Mouse (Mus musculus) MEL-GATA-1-ER (cell line): ENCODE data around the gene 1190007I07Rik.

Experiments used
- DNase-seq: peaks from one replicate; pipeline ENCODE4 v3.0.0-alpha.2; 2012; ENCODE audit warnings: low read depth; ENCODE audit errors: extremely low read depth

1190007I07Rik gene

GRCm38 (mm10) chr10:82622671-82623552 is at the start of gene 1190007I07Rik:
Gene 1190007I07Rik (minus strand): TSS chr10:82623228.
- DNase-seq: peak; percentile 60

GRCm38 (mm10) chr10:82670205-82670604 is 47.2 kb upstream of the 1190007I07Rik start:
- DNase-seq: no peak

- peak; percentile 80 for DNase-seq
These were observed 43.6 kb upstream of the 1190007I07Rik start for GRCm38 (mm10) chr10:82666436-82667234.

- DNase-seq: no peak
These were observed 42.9 kb upstream of the 1190007I07Rik start for GRCm38 (mm10) chr10:82665951-82666350.

- no peak for DNase-seq
These were observed 40.3 kb upstream of the 1190007I07Rik start for GRCm38 (mm10) chr10:82663289-82663688.

GRCm38 (mm10) chr10:82662267-82662990 is 39.4 kb upstream of the 1190007I07Rik start:
- DNase-seq: no peak

- DNase-seq: no peak
These were observed 38.8 kb upstream of the 1190007I07Rik start for GRCm38 (mm10) chr10:82661820-82662219.

- DNase-seq: no peak
These were observed 31.6 kb upstream of the 1190007I07Rik start for GRCm38 (mm10) chr10:82654581-82654980.

- no peak for DNase-seq
These were observed 29.6 kb upstream of the 1190007I07Rik start for GRCm38 (mm10) chr10:82652625-82653024.

- no peak for DNase-seq
These were observed 28.2 kb upstream of the 1190007I07Rik start for GRCm38 (mm10) chr10:82651221-82651620.

- DNase-seq: no peak
These were observed 24.3 kb upstream of the 1190007I07Rik start for GRCm38 (mm10) chr10:82647205-82647811.

- no peak for DNase-seq
These were observed 23.1 kb upstream of the 1190007I07Rik start for GRCm38 (mm10) chr10:82646083-82646482.

GRCm38 (mm10) chr10:82641481-82641880 is 18.5 kb upstream of the 1190007I07Rik start:
- no peak for DNase-seq

- DNase-seq: no peak
These were observed 16.1 kb upstream of the 1190007I07Rik start for GRCm38 (mm10) chr10:82639032-82639698.

- no peak for DNase-seq
These were observed 13.3 kb upstream of the 1190007I07Rik start for GRCm38 (mm10) chr10:82636321-82636720.

- no peak for DNase-seq
These were observed 11.3 kb upstream of the 1190007I07Rik start for GRCm38 (mm10) chr10:82634348-82634747.

GRCm38 (mm10) chr10:82632496-82633280 is 9.7 kb upstream of the 1190007I07Rik start:
- no peak for DNase-seq

GRCm38 (mm10) chr10:82631133-82631532 is 8.1 kb upstream of the 1190007I07Rik start:
- DNase-seq: no peak

GRCm38 (mm10) chr10:82630497-82630896 is 7.5 kb upstream of the 1190007I07Rik start:
- peak; percentile 4 for DNase-seq
